Mouse (Mus musculus): ENCODE measurements around the gene Emd. TPM values are rescaled to one million over a fixed set of nuclear protein-coding genes. Genes with fewer than 3 reads are reported as not detected.

Emd gene
- polyA plus RNA-seq, 1 experiment from 2014 or later: 13.1 TPM

GRCm38 (mm10) chrX:74269736-74270061, 15.2 kb downstream of the Emd start:
- no peaks in the 10 kb centered on the region for H3K9me3 ChIP-seq (ENCODE audit: control insufficient read depth, low read length)
- H3K27me3 ChIP-seq (replicated peaks; ENCODE audit: control insufficient read depth, insufficient read depth, low read length): no peaks in the 10 kb centered on the region
- H3K9ac ChIP-seq (ENCODE audit: low read depth, low read length): peak overlapping the region; percentile 64
- peak; percentile 21 for ATAC-seq
- no peaks in the 10 kb centered on the region for H3K36me3 ChIP-seq (ENCODE audit: control insufficient read depth, insufficient read depth, low read length)
- H3K4me1 ChIP-seq (ENCODE audit: control insufficient read depth, insufficient read depth, low read depth, low read length): peaks cover 2% of the 10 kb centered on the region; the same call in 1 of the 2 replicates
- WGBS: 15% methylated on average over 3 of the region's 3 CpGs
- peak overlapping the region; percentile 94 for H3K27ac ChIP-seq (ENCODE audit: low read depth, low read length)
- peak overlapping the region; percentile 44 for H3K4me3 ChIP-seq (ENCODE audit: low read length)
- H3K4me2 ChIP-seq (ENCODE audit: low read length): peak overlapping the region; percentile 60

- WGBS: 14% methylated on average over 42 of the region's 42 CpGs
- Histone ChIP-seq H3K27me3 (replicated peaks; ENCODE audit: control insufficient read depth, insufficient read depth, low read length) (no peaks in the 10 kb centered on the region), H3K4me2 (ENCODE audit: low read length) (peak within 1 kb of the TSS; percentile 61), H3K4me1 (ENCODE audit: control insufficient read depth, insufficient read depth, low read depth, low read length) (peaks cover 2% of the 10 kb centered on the region; the same call in 1 of the 2 replicates), H3K4me3 (ENCODE audit: low read length) (peak within 1 kb of the TSS; percentile 52), H3K36me3 (ENCODE audit: control insufficient read depth, insufficient read depth, low read length) (no peaks in the 10 kb centered on the region), H3K9ac (ENCODE audit: low read depth, low read length) (peak within 1 kb of the TSS; percentile 67), H3K27ac (ENCODE audit: low read depth, low read length) (peak within 1 kb of the TSS; percentile 94), H3K9me3 (ENCODE audit: control insufficient read depth, low read length) (no peaks in the 10 kb centered on the region)
- ATAC-seq: peak; percentile 96
Measured at GRCm38 (mm10) chrX:74270062-74270901, 15.8 kb downstream of the Emd start, which contains the start of gene Rpl10. Gene Rpl10 (plus strand): TSS chrX:74270812.

- H3K9ac ChIP-seq (ENCODE audit: low read depth, low read length): peak overlapping the region; percentile 67
- ATAC-seq: no peak
- peak overlapping the region; percentile 29; the same call in 1 of the 2 replicates for H3K27ac ChIP-seq (ENCODE audit: low read depth, low read length)
- WGBS: 18% methylated on average over 27 of the region's 27 CpGs
- peak overlapping the region; percentile 52 for H3K4me3 ChIP-seq (ENCODE audit: low read length)
- H3K36me3 ChIP-seq (ENCODE audit: control insufficient read depth, insufficient read depth, low read length): no peaks in the 10 kb centered on the region
- H3K4me1 ChIP-seq (ENCODE audit: control insufficient read depth, insufficient read depth, low read depth, low read length): peaks cover 2% of the 10 kb centered on the region; the same call in 1 of the 2 replicates
- peak overlapping the region; percentile 61 for H3K4me2 ChIP-seq (ENCODE audit: low read length)
- H3K27me3 ChIP-seq (replicated peaks; ENCODE audit: control insufficient read depth, insufficient read depth, low read length): no peaks in the 10 kb centered on the region
- no peaks in the 10 kb centered on the region for H3K9me3 ChIP-seq (ENCODE audit: control insufficient read depth, low read length)
Measured at GRCm38 (mm10) chrX:74270902-74271551, 16.5 kb downstream of the Emd start.

- Histone ChIP-seq H3K4me1 (ENCODE audit: control insufficient read depth, insufficient read depth, low read depth, low read length) (peaks cover 2% of the 10 kb centered on the region; the same call in 1 of the 2 replicates), H3K27ac (ENCODE audit: low read depth, low read length) (no peak overlapping the region), H3K27me3 (replicated peaks; ENCODE audit: control insufficient read depth, insufficient read depth, low read length) (no peaks in the 10 kb centered on the region), H3K36me3 (ENCODE audit: control insufficient read depth, insufficient read depth, low read length) (no peaks in the 10 kb centered on the region), H3K9me3 (ENCODE audit: control insufficient read depth, low read length) (no peaks in the 10 kb centered on the region), H3K9ac (ENCODE audit: low read depth, low read length) (no peak overlapping the region), H3K4me3 (ENCODE audit: low read length) (no peak overlapping the region), H3K4me2 (ENCODE audit: low read length) (no peak overlapping the region)
- ATAC-seq: no peak
- 29% methylated on average over 10 of the region's 10 CpGs for WGBS
Measured at GRCm38 (mm10) chrX:74273422-74274322, 19.2 kb downstream of the Emd start.

- WGBS: 77% methylated on average over 8 of the region's 8 CpGs
- Histone ChIP-seq H3K9me3 (ENCODE audit: control insufficient read depth, low read length) (no peaks in the 10 kb centered on the region), H3K27me3 (replicated peaks; ENCODE audit: control insufficient read depth, insufficient read depth, low read length) (no peaks in the 10 kb centered on the region), H3K9ac (ENCODE audit: low read depth, low read length) (no peak overlapping the region), H3K4me3 (ENCODE audit: low read length) (no peak overlapping the region), H3K4me1 (ENCODE audit: control insufficient read depth, insufficient read depth, low read depth, low read length) (no peaks in the 10 kb centered on the region), H3K4me2 (ENCODE audit: low read length) (no peak overlapping the region), H3K36me3 (ENCODE audit: control insufficient read depth, insufficient read depth, low read length) (no peaks in the 10 kb centered on the region), H3K27ac (ENCODE audit: low read depth, low read length) (no peak overlapping the region)
- ATAC-seq: no peak
Measured at GRCm38 (mm10) chrX:74277916-74278315, 23.4 kb downstream of the Emd start.

GRCm38 (mm10) chrX:74281041-74281731, 26.7 kb downstream of the Emd start:
- 24% methylated on average over 14 of the region's 14 CpGs for WGBS
- H3K9me3 ChIP-seq (ENCODE audit: control insufficient read depth, low read length): no peaks in the 10 kb centered on the region
- peaks cover 3% of the 10 kb centered on the region for H3K4me1 ChIP-seq (ENCODE audit: control insufficient read depth, insufficient read depth, low read depth, low read length)
- H3K27ac ChIP-seq (ENCODE audit: low read depth, low read length): peak overlapping the region; percentile 51; the same call in 1 of the 2 replicates
- no peaks in the 10 kb centered on the region for H3K27me3 ChIP-seq (replicated peaks; ENCODE audit: control insufficient read depth, insufficient read depth, low read length)
- H3K4me3 ChIP-seq (ENCODE audit: low read length): peak overlapping the region; percentile 56
- H3K9ac ChIP-seq (ENCODE audit: low read depth, low read length): peak overlapping the region; percentile 63
- H3K36me3 ChIP-seq (ENCODE audit: control insufficient read depth, insufficient read depth, low read length): no peaks in the 10 kb centered on the region
- ATAC-seq: no peak
- H3K4me2 ChIP-seq (ENCODE audit: low read length): peak overlapping the region; percentile 74

- Histone ChIP-seq H3K27me3 (replicated peaks; ENCODE audit: control insufficient read depth, insufficient read depth, low read length) (no peaks in the 10 kb centered on the region), H3K4me1 (ENCODE audit: control insufficient read depth, insufficient read depth, low read depth, low read length) (peaks cover 3% of the 10 kb centered on the region), H3K36me3 (ENCODE audit: control insufficient read depth, insufficient read depth, low read length) (no peaks in the 10 kb centered on the region), H3K27ac (ENCODE audit: low read depth, low read length) (peak within 1 kb of the TSS; percentile 83), H3K9me3 (ENCODE audit: control insufficient read depth, low read length) (no peaks in the 10 kb centered on the region), H3K4me3 (ENCODE audit: low read length) (peak within 1 kb of the TSS; percentile 56), H3K4me2 (ENCODE audit: low read length) (peak within 1 kb of the TSS; percentile 74), H3K9ac (ENCODE audit: low read depth, low read length) (peak within 1 kb of the TSS; percentile 75)
- peak; percentile 79 for ATAC-seq
- WGBS: 20% methylated on average over 16 of the region's 16 CpGs
Measured at GRCm38 (mm10) chrX:74281732-74282394, 27.4 kb downstream of the Emd start, which contains the start of the genes Taz and Dnase1l1. Gene Taz (plus strand): TSS chrX:74281912. Gene Dnase1l1 (minus strand): TSS chrX:74282337.

Data from hindbrain, embryonic 16.5 days (tissue).